Mouse (Mus musculus): Measurements from ENCODE around the gene Dhx34. TPM values are rescaled to one million over a fixed set of nuclear protein-coding genes. Genes with fewer than 3 reads are reported as not detected.
A peak's percentile ranks its signal among the peaks of the same experiment; 100 is the strongest.

The Dhx34 gene
- polyA plus RNA-seq, 1 experiment from 2014 or later: 12.2 TPM

DNA sequence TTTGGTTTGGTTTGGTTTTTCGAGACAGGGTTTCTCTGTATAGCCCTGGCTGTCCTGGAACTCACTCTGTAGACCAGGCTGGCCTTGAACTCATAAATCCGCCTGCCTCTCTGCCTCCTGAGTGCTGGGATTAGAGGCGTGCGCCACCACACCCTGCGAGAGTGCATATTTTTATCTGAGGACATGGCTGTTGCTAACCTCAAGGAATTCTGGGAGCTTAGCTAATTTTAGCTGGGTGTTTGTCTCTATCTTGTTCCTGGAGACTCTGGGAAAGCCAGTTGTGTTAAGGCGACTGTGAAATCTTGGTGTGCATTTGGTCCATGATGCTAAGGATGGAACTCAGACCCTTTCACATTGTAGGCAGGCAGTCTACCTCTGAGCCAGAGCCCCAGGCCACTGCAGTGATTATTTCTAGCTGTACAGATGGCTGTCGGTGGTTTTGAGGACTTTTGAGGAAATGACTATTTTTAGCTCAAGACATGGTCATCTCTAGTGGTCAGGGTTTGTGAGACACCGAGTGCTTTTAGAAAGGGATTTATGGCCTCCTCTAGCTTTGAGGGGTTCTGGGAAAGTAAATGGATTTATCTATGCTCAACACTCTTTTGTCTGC lies 65.6 kb downstream of the Dhx34 start:
- no peak overlapping the region for H3K4me3 ChIP-seq (replicated peaks)
- 84% methylated on average over 8 of the region's 8 CpGs for WGBS
- no peak for ATAC-seq (ENCODE audit: low FRiP score)

DNA sequence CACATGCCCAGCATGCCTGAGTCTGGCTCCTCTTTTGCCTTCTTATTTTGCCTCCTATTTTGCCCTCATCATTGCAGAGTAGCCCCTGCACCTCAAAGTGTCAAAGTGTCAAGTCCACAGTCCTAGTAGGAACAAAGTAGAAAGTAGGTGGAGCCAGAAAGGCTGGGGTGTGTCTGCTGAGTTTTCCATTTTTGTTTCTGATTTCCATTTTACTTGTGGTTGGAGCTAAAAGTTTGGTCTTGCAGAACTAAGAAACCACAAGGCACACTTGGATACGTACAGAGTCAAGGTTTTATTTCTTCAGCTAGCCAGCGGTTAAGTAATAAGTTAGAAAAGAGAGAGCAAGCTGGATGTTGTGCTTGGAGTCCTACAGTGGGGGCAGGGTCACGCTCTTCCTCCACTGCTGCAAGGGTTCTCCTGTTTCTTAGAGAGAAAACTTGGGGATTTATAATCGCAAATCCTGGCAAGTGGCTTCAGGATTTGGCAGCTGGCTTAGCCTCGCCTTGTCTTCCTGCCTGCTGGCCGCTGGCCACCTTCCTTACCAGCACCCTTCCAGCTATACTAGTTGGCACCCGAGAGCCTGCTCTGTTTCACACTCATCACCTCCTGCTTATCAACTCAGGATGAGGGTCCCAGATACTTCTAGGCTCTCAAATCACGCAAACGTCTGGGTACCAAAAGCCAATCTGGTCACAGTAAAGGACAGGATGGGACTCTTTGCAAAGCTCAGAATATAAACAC lies 66.5 kb downstream of the Dhx34 start:
- no peak for ATAC-seq (ENCODE audit: low FRiP score)

More for the DNA sequence above, 65.6 kb downstream of the Dhx34 start:
- Histone ChIP-seq H3K4me1 (peaks cover 14% of the 10 kb centered on the region), H3K9me3 (replicated peaks) (no peaks in the 10 kb centered on the region), H3K36me3 (peaks cover 15% of the 10 kb centered on the region), H3K4me2 (no peak overlapping the region), H3K27ac (replicated peaks) (no peak overlapping the region), H3K27me3 (replicated peaks) (peaks cover 13% of the 10 kb centered on the region), H3K9ac (replicated peaks) (no peak overlapping the region)

DNA sequence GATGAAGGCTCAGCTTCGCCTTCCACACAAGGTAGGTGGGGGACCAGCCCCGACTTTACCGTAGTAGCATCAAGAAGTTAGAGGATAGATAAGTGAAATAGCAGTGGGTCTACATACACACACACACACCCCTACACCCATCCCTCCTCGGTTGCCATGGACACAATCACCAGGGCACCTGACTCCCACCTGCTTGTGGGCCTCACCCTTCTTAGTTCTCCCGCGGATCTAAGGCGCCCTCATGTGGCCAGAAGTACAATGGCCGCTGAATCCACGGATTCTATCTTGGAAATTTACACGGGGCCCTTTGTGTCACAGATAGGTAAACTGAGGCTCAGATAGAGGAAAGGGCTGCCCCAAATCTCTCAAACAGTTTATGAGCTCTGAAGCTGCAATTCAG lies 68.3 kb downstream of the Dhx34 start:
- no peaks in the 10 kb centered on the region for H3K9me3 ChIP-seq (replicated peaks)
- peak; percentile 83 for ATAC-seq (ENCODE audit: low FRiP score)
- H3K27me3 ChIP-seq (replicated peaks): peaks cover 13% of the 10 kb centered on the region
- H3K27ac ChIP-seq (replicated peaks): peak overlapping the region; percentile 28; the same call in 1 of the 2 replicates
- WGBS: 18% methylated on average over 10 of the region's 10 CpGs
- H3K4me3 ChIP-seq (replicated peaks): no peak overlapping the region
- H3K4me1 ChIP-seq: peaks cover 9% of the 10 kb centered on the region
- H3K4me2 ChIP-seq: no peak overlapping the region
- peaks cover 15% of the 10 kb centered on the region for H3K36me3 ChIP-seq
- H3K9ac ChIP-seq (replicated peaks): no peak overlapping the region

More for the DNA sequence above, 66.5 kb downstream of the Dhx34 start:
- no peak overlapping the region for H3K9ac ChIP-seq (replicated peaks)
- H3K4me1 ChIP-seq: peaks cover 14% of the 10 kb centered on the region
- H3K27me3 ChIP-seq (replicated peaks): peaks cover 13% of the 10 kb centered on the region
- no peak overlapping the region for H3K4me3 ChIP-seq (replicated peaks)
- 77% methylated on average over 9 of the region's 9 CpGs for WGBS
- H3K27ac ChIP-seq (replicated peaks): no peak overlapping the region
- H3K4me2 ChIP-seq: no peak overlapping the region
- no peaks in the 10 kb centered on the region for H3K9me3 ChIP-seq (replicated peaks)
- H3K36me3 ChIP-seq: peaks cover 15% of the 10 kb centered on the region

DNA sequence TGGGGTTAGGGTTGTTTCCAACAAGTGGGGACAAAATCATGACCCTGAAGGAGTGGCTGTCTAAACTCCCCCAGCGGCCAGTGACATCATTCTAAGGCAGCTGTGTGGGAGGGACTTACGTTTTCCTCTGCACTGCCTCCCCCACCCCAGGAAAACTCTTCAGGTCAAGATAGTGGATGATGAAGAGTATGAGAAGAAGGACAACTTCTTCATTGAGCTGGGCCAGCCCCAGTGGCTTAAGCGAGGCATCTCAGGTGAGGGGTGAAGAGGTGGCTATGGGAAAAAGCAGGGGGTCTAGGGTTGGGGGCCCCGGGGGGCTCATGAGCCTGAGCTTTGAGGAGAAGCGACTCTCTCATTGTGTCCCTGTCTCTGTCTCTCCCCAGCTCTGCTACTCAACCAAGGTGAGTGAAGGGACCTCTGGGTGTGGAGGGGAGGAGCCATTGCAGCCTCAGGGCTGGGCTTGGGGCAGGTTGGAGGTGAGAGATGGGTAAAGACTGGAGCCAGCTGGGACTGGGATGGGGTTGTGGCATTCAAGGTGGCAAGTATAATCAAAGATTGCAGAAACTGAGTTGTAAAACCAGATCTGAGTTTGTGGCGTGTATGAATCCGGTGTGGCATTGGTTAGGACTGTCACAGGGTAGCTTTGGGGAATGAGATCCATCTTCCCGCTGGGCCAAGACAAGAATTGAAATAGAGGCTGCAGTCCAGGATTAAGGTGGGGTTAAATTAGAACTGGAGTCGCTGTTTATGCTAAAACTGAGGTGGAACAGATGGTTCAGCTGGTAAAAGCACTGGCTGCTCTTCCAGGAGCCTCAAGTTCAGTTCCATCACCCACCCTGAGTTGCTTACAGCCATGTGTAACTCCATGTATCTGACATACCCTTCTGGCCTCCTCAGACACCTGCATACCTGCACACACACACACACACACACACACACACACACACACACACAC lies 71.4 kb downstream of the Dhx34 start:
- H3K4me2 ChIP-seq: no peak overlapping the region
- H3K27ac ChIP-seq (replicated peaks): no peak overlapping the region
- no peaks in the 10 kb centered on the region for H3K27me3 ChIP-seq (replicated peaks)
- H3K9ac ChIP-seq (replicated peaks): no peak overlapping the region
- peaks cover 9% of the 10 kb centered on the region; the same call in 1 of the 2 replicates for H3K36me3 ChIP-seq
- H3K9me3 ChIP-seq (replicated peaks): no peaks in the 10 kb centered on the region
- peaks cover 14% of the 10 kb centered on the region for H3K4me1 ChIP-seq
- no peak for ATAC-seq (ENCODE audit: low FRiP score)
- H3K4me3 ChIP-seq (replicated peaks): no peak overlapping the region
- WGBS: 85% methylated on average over 9 of the region's 9 CpGs

DNA sequence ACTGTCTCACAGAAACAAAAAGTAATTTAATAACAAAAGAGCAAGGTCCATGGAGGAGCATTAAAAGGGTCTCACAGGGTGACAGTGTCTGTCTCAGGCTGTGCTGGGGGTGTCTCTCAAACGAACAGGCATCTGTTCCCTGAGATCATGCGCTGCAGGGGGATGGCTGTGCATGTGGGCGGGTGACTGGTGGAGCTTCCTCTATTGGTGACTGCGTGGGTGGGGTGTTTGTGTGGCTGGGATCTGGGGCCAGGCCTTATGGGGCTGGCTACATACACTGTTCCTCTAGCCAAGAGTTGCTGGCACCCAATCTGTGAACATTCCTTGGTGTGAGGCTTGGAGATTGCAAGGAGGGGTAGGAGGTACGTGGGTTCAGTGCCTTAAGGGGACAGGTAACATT lies 72.6 kb downstream of the Dhx34 start:
- Histone ChIP-seq H3K4me2 (no peak overlapping the region), H3K27me3 (replicated peaks) (no peaks in the 10 kb centered on the region), H3K27ac (replicated peaks) (no peak overlapping the region), H3K36me3 (peaks cover 5% of the 10 kb centered on the region; the same call in 1 of the 2 replicates), H3K9ac (replicated peaks) (no peak overlapping the region), H3K4me1 (peaks cover 14% of the 10 kb centered on the region), H3K9me3 (replicated peaks) (no peaks in the 10 kb centered on the region), H3K4me3 (replicated peaks) (no peak overlapping the region)
- WGBS: 60% methylated on average over 5 of the region's 5 CpGs
- ATAC-seq (ENCODE audit: low FRiP score): no peak

DNA sequence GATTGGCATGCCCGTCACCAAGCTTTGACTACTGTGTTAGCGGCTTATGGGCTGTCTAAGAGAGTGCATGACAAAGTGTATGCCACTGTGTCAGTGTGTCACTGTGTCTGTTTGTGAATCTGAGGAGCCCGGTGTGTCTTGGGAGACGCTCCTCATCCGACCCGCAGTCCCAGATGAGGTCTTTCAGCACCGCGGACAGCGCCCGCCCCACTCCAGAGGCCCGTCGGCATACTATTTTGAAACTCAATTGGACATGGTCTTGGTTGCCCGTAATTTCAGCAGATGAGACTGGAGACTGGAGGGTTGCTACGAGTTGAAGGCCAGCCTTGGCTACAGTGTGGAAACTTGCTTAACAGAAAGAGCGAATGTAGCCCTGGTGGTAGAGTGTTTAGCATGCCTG lies 74.2 kb downstream of the Dhx34 start:
- Histone ChIP-seq H3K9ac (replicated peaks) (no peak overlapping the region), H3K36me3 (peaks cover 4% of the 10 kb centered on the region; the same call in 1 of the 2 replicates), H3K4me2 (no peak overlapping the region), H3K4me1 (peaks cover 8% of the 10 kb centered on the region; the same call in 1 of the 2 replicates), H3K27me3 (replicated peaks) (no peaks in the 10 kb centered on the region), H3K27ac (replicated peaks) (no peak overlapping the region), H3K4me3 (replicated peaks) (no peak overlapping the region), H3K9me3 (replicated peaks) (no peaks in the 10 kb centered on the region)
- no peak for ATAC-seq (ENCODE audit: low FRiP score)
- WGBS: 20% methylated on average over 15 of the region's 15 CpGs

Other genes starting within 250 kb of the Dhx34 start
- gene Bicra, start 174.1 kb downstream of the Dhx34 start, polyA plus RNA-seq (2015; fragmentation: Nextera tagmentation; extraction: Ambion mirVana): 6.6 and 7.3 TPM in 2 replicates
- 0.15 and 0.17 TPM in 2 replicates for gene Zfp541, start 160.2 kb downstream of the Dhx34 start, polyA plus RNA-seq (2015; fragmentation: Nextera tagmentation; extraction: Ambion mirVana)
- 236 and 238 TPM in 2 replicates for gene Napa, start 123.6 kb downstream of the Dhx34 start, polyA plus RNA-seq (2015; fragmentation: Nextera tagmentation; extraction: Ambion mirVana)
- gene Kptn, start 102.1 kb downstream of the Dhx34 start, polyA plus RNA-seq (2015; fragmentation: Nextera tagmentation; extraction: Ambion mirVana): 45.8 and 48.1 TPM in 2 replicates
- 1.2 and 1.4 TPM in 2 replicates for gene Slc8a2, start 92.2 kb downstream of the Dhx34 start, polyA plus RNA-seq (2015; fragmentation: Nextera tagmentation; extraction: Ambion mirVana)
- 104 and 126 TPM in 2 replicates for gene Meis3, start 46.9 kb downstream of the Dhx34 start, polyA plus RNA-seq (2015; fragmentation: Nextera tagmentation; extraction: Ambion mirVana)
- 0.10 and 0.22 TPM in 2 replicates for gene C5ar2, start 22.1 kb upstream of the Dhx34 start, polyA plus RNA-seq (2015; fragmentation: Nextera tagmentation; extraction: Ambion mirVana)
- 1.7 and 2.7 TPM in 2 replicates for gene C5ar1, start 37.5 kb upstream of the Dhx34 start, polyA plus RNA-seq (2015; fragmentation: Nextera tagmentation; extraction: Ambion mirVana)
- gene Inafm1, start 51.6 kb upstream of the Dhx34 start, polyA plus RNA-seq (2015; fragmentation: Nextera tagmentation; extraction: Ambion mirVana): 56.4 and 66.4 TPM in 2 replicates
- 23.3 and 24.5 TPM in 2 replicates for gene Ccdc9, start 64.8 kb upstream of the Dhx34 start, polyA plus RNA-seq (2015; fragmentation: Nextera tagmentation; extraction: Ambion mirVana)
- 25.4 and 27.5 TPM in 2 replicates for gene Bbc3, start 86.4 kb upstream of the Dhx34 start, polyA plus RNA-seq (2015; fragmentation: Nextera tagmentation; extraction: Ambion mirVana)
- 239 and 275 TPM in 2 replicates for gene Sae1, start 165.8 kb upstream of the Dhx34 start, polyA plus RNA-seq (2015; fragmentation: Nextera tagmentation; extraction: Ambion mirVana)
- gene Zc3h4, start 178.9 kb upstream of the Dhx34 start, polyA plus RNA-seq (2015; fragmentation: Nextera tagmentation; extraction: Ambion mirVana): 14.5 and 17.3 TPM in 2 replicates
- gene Tmem160, start 230.7 kb upstream of the Dhx34 start, polyA plus RNA-seq (2015; fragmentation: Nextera tagmentation; extraction: Ambion mirVana): 66.4 and 72.3 TPM in 2 replicates

Measured in neural tube, embryonic 15.5 days (tissue).